Mouse (Mus musculus): ENCODE measurements around the gene Zfp229.

DNA sequence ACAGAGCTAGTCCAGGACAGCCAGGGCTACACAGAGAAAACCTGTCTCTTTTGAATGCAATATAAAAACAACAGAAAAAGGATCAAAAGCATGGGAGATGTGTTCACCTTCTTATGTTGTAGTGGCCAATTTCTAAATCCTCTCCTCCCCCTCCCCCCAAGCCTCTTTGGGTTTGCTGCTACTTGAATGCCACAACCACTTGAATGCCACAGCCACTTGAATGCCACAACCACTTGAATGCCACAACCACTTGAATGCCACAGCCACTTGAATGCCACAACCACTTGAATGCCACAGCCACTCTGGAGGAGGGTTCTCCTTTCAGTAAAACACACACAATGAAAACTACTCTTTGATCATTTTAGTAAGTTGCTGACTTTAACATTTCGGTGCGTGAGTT is 22.2 kb downstream of the Zfp229 start:
- TF ChIP-seq CTCF (IDR thresholded peaks at IDR 0.05; ENCODE audit: insufficient read depth, low read length) (no peak), POLR2A (IDR thresholded peaks at IDR 0.05; ENCODE audit: borderline replicate concordance, extremely low read depth, low read depth, low read length) (no peak)

Measured in lung, adult 2 months (tissue).